Comparison of ENCODE assay signal across 8 mouse cellular contexts in the genomic region with DNA sequence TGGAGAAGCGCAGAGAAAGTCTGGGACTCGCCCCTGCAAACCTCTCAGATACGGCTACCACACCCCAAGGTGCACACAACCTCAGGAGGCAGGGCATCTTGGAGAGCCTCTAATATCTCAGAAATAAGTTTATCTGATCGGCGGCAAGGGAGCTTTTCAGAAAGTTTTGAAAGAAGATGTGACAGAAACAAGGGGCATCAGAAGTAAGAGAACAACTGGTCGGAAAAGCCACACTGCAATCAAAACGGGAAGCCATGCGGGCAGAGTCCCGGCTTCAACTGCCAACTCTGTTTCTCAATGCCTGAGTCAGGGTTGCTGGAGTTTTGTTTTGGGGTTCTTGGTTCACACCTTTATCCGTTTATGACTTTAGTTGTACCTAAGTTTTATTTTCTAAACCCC. TPM values are rescaled to one million over a fixed set of nuclear protein-coding genes. Genes with fewer than 3 reads are reported as not detected.
DNase-seq lines count a peak whose midpoint lies in the region; ATAC-seq lines count a peak whose summit lies in the region.

No protein-coding gene starts in this region.

- no peak for DNase-seq in lung, postnatal 25 days (ENCODE audit: low spot score)
- no peak for DNase-seq in forebrain, embryonic 11.5 days (ENCODE audit: low spot score)
- no peak for DNase-seq in cerebellum, postnatal 36 days
- DNase-seq in spleen, postnatal 14 days (ENCODE audit: low spot score in 2 of 2): no peak
- no peak for DNase-seq in cerebellum, adult 9-11 months

- no peaks in the 10 kb centered on the region for H3K36me3 ChIP-seq in lung, embryonic 15.5 days
- no peaks in the 10 kb centered on the region for H3K36me3 ChIP-seq in forebrain, embryonic 11.5 days (ENCODE audit: control insufficient read depth, insufficient read depth, low read length)
- H3K36me3 ChIP-seq in limb, embryonic 12.5 days: no peaks in the 10 kb centered on the region
- no peaks in the 10 kb centered on the region for H3K36me3 ChIP-seq in neural tube, embryonic 15.5 days

- no peaks in the 10 kb centered on the region for H3K27me3 ChIP-seq in lung, embryonic 15.5 days
- H3K27me3 ChIP-seq in forebrain, embryonic 11.5 days (ENCODE audit: control insufficient read depth, insufficient read depth, low read length): peaks cover 11% of the 10 kb centered on the region
- peaks cover 42% of the 10 kb centered on the region for H3K27me3 ChIP-seq in limb, embryonic 12.5 days
- H3K27me3 ChIP-seq in neural tube, embryonic 15.5 days (replicated peaks): peaks cover 52% of the 10 kb centered on the region

- H3K4me3 ChIP-seq in lung, embryonic 15.5 days: peak overlapping the region; percentile 68
- peak overlapping the region; percentile 60 for H3K4me3 ChIP-seq in forebrain, embryonic 11.5 days (ENCODE audit: low read depth, low read length)
- H3K4me3 ChIP-seq in limb, embryonic 12.5 days (replicated peaks): peak overlapping the region; percentile 78
- H3K4me3 ChIP-seq in neural tube, embryonic 15.5 days (replicated peaks): peak overlapping the region; percentile 55

- peak overlapping the region; percentile 71; the same call in 1 of the 2 replicates for H3K27ac ChIP-seq in lung, embryonic 15.5 days
- H3K27ac ChIP-seq in forebrain, embryonic 11.5 days (ENCODE audit: low read depth, low read length): no peak overlapping the region
- no peak overlapping the region for H3K27ac ChIP-seq in limb, embryonic 12.5 days
- H3K27ac ChIP-seq in neural tube, embryonic 15.5 days (replicated peaks): no peak overlapping the region

- no peaks in the 10 kb centered on the region for H3K9me3 ChIP-seq in lung, embryonic 15.5 days
- no peaks in the 10 kb centered on the region for H3K9me3 ChIP-seq in forebrain, embryonic 11.5 days (ENCODE audit: control insufficient read depth, low read length)
- H3K9me3 ChIP-seq in limb, embryonic 12.5 days: no peaks in the 10 kb centered on the region
- H3K9me3 ChIP-seq in neural tube, embryonic 15.5 days (replicated peaks): no peaks in the 10 kb centered on the region

- H3K4me1 ChIP-seq in lung, embryonic 15.5 days: peaks cover 43% of the 10 kb centered on the region
- H3K4me1 ChIP-seq in forebrain, embryonic 11.5 days (replicated peaks; ENCODE audit: control insufficient read depth, insufficient read depth, low read length): peaks cover 5% of the 10 kb centered on the region; the same call in 1 of the 2 replicates
- H3K4me1 ChIP-seq in limb, embryonic 12.5 days (replicated peaks): peaks cover 25% of the 10 kb centered on the region
- peaks cover 23% of the 10 kb centered on the region for H3K4me1 ChIP-seq in neural tube, embryonic 15.5 days

- 12% methylated on average over 10 of the region's 10 CpGs for WGBS in lung, embryonic 15.5 days
- WGBS in forebrain, embryonic 11.5 days: 20% methylated on average over 10 of the region's 10 CpGs
- WGBS in limb, embryonic 12.5 days: 22% methylated on average over 10 of the region's 10 CpGs
- 25% methylated on average over 10 of the region's 10 CpGs for WGBS in neural tube, embryonic 15.5 days

- H3K4me2 ChIP-seq in lung, embryonic 15.5 days: peak overlapping the region; percentile 79
- peak overlapping the region; percentile 99 for H3K4me2 ChIP-seq in forebrain, embryonic 11.5 days (ENCODE audit: low read depth, low read length, severe bottlenecking)
- peak overlapping the region; percentile 92 for H3K4me2 ChIP-seq in limb, embryonic 12.5 days
- H3K4me2 ChIP-seq in neural tube, embryonic 15.5 days: peak overlapping the region; percentile 100

- peak overlapping the region; percentile 69; the same call in 1 of the 2 replicates for H3K9ac ChIP-seq in lung, embryonic 15.5 days
- no peak overlapping the region for H3K9ac ChIP-seq in forebrain, embryonic 11.5 days (ENCODE audit: low read length)
- peak overlapping the region; percentile 87 for H3K9ac ChIP-seq in limb, embryonic 12.5 days (replicated peaks)
- peak overlapping the region; percentile 68; the same call in 1 of the 2 replicates for H3K9ac ChIP-seq in neural tube, embryonic 15.5 days (replicated peaks)

- no peak for ATAC-seq in lung, embryonic 15.5 days (ENCODE audit: borderline replicate concordance, extremely low read depth, low FRiP score, low TSS enrichment)
- ATAC-seq in forebrain, embryonic 11.5 days (replicated peaks; ENCODE audit: low FRiP score): no peak
- no peak for ATAC-seq in limb, embryonic 12.5 days (ENCODE audit: insufficient number of reproducible peaks, insufficient read depth, low FRiP score, low TSS enrichment, low read depth)
- no peak for ATAC-seq in neural tube, embryonic 15.5 days (ENCODE audit: low FRiP score)

RNA-seq across cellular contexts. Expression of gene Rcsd1, which starts 2.3 kb away (rescaled TPM):
- 37.8 and 42.8 TPM in 2 replicates for polyA plus RNA-seq in lung, embryonic 15.5 days (2015; fragmentation: Nextera tagmentation; extraction: Ambion mirVana)
- 6.4 and 7.2 TPM in 2 replicates for polyA plus RNA-seq in forebrain, embryonic 11.5 days (2014; fragmentation: Nextera tagmentation; extraction: Ambion mirVana)
- polyA plus RNA-seq in limb, embryonic 12.5 days (2016; fragmentation: Nextera tagmentation; extraction: Ambion mirVana): 10.8 and 13.4 TPM in 2 replicates
- 8.1 and 29.8 TPM in 2 replicates for polyA plus RNA-seq in neural tube, embryonic 15.5 days (2015; fragmentation: Nextera tagmentation; extraction: Ambion mirVana)

RNA-seq across cellular contexts. Expression of gene Creg1, which starts 56.3 kb away (rescaled TPM):
- 66.3 and 74.9 TPM in 2 replicates for polyA plus RNA-seq in lung, embryonic 15.5 days (2015; fragmentation: Nextera tagmentation; extraction: Ambion mirVana)
- polyA plus RNA-seq in forebrain, embryonic 11.5 days (2014; fragmentation: Nextera tagmentation; extraction: Ambion mirVana): 28.9 and 35.3 TPM in 2 replicates
- 35.3 and 40.5 TPM in 2 replicates for polyA plus RNA-seq in limb, embryonic 12.5 days (2016; fragmentation: Nextera tagmentation; extraction: Ambion mirVana)
- polyA plus RNA-seq in neural tube, embryonic 15.5 days (2015; fragmentation: Nextera tagmentation; extraction: Ambion mirVana): 45.7 and 47.1 TPM in 2 replicates
